Mouse (Mus musculus) megakaryocyte, embryonic 14.5 days (primary cell): ENCODE measurements at regions not wholly inside any gene's neighbourhood (a gene's known extent, or its start where the extent isn't known, plus 50 kb on each side); places are given as distances from the start of the nearest gene placed in this dataset.

ENCODE experiments used
- FLI1 ChIP-seq: IDR thresholded peaks from 2 replicates; pipeline ENCODE4 v1.6.1; 2012; ENCODE audit warnings: low read length, inconsistent platforms, mixed read lengths
- GATA1 ChIP-seq: IDR thresholded peaks from 3 replicates; pipeline ENCODE4 v1.6.1; 2012; ENCODE audit warnings: mixed read lengths, low read length, inconsistent platforms, borderline replicate concordance

GRCm38 (mm10) chr3:130903329-130903728 is 173.1 kb upstream of the Rpl34 start:
- TF ChIP-seq GATA1 (no peak), FLI1 (no peak)
